Mouse (Mus musculus) heart, postnatal 0 days (tissue): Measurements from ENCODE around the gene Rpusd2. TPM values are rescaled to one million over a fixed set of nuclear protein-coding genes. Genes with fewer than 3 reads are reported as not detected.

ENCODE experiments used
- ATAC-seq: fragments of 200-750 bp; cut with Nextera tagmentation; 2 replicates; pipeline ENCODE4 v1.8.0; 2017; ENCODE audit warnings: low read depth, moderate number of reproducible peaks, moderate library complexity; ENCODE audit not compliant: insufficient read depth
- DNase-seq: peaks from one replicate; pipeline ENCODE4 v3.0.0-alpha.2; 2016; ENCODE audit warnings: low spot score
- H3K27ac ChIP-seq: fragments of 300-500 bp; sonication (generic); 2 replicates; pipeline ENCODE4 v1.5.1; 2014; ENCODE audit warnings: low read depth, mild to moderate bottlenecking
- H3K27me3 ChIP-seq: fragments of 300-500 bp; sonication (generic); 2 replicates; pipeline ENCODE4 v1.6.1; 2014; ENCODE audit warnings: low read length, mixed read lengths; ENCODE audit not compliant: control insufficient read depth, insufficient read depth
- H3K36me3 ChIP-seq: fragments of 300-500 bp; sonication (generic); replicated peaks from 2 replicates; pipeline ENCODE4 v1.6.1; 2014; ENCODE audit warnings: low read length, mixed read lengths; ENCODE audit not compliant: control insufficient read depth, insufficient read depth
- H3K4me1 ChIP-seq: fragments of 300-500 bp; sonication (generic); 2 replicates; pipeline ENCODE4 v1.6.1; 2014; ENCODE audit warnings: antibody characterized with exemption; ENCODE audit not compliant: control insufficient read depth, insufficient read depth
- H3K4me2 ChIP-seq: fragments of 300-500 bp; sonication (generic); 2 replicates; pipeline ENCODE4 v1.6.1; 2014; ENCODE audit warnings: low read depth, mild to moderate bottlenecking, low read length, moderate library complexity
- H3K4me3 ChIP-seq: fragments of 300-500 bp; sonication (generic); 2 replicates; pipeline ENCODE4 v1.5.1; 2014; ENCODE audit warnings: low read depth, low read length
- H3K9ac ChIP-seq: fragments of 300-500 bp; sonication (generic); replicated peaks from 2 replicates; pipeline ENCODE4 v1.6.1; 2014; ENCODE audit warnings: low read depth, low read length, mixed read lengths
- H3K9me3 ChIP-seq: fragments of 300-500 bp; sonication (generic); replicated peaks from 2 replicates; pipeline ENCODE4 v1.6.1; 2016; ENCODE audit warnings: low read length; ENCODE audit not compliant: control insufficient read depth
- CTCF ChIP-seq: IDR thresholded peaks from 2 replicates; pipeline ENCODE4 v1.5.1; 2016; ENCODE audit warnings: antibody characterized with exemption, control low read depth, low read depth
- EP300 ChIP-seq: IDR thresholded peaks from 2 replicates; pipeline ENCODE4 v1.6.1; 2016; ENCODE audit warnings: antibody characterized with exemption, low read depth
- WGBS: fragments of 180-500 bp; shearing (Covaris S2); extraction: QIAGEN DNeasy Blood & Tissue Kit; methylation state at CpG from one replicate; pipeline ENCODE4 v1.1.7; 2014; 5-methylcytosine and 5-hydroxymethylcytosine counted together
- polyA plus RNA-seq: library from polyadenylated mRNA; unstranded; fragments of >200 nt; fragmentation: Nextera tagmentation; extraction: Ambion mirVana; gene quantifications from 2 replicates; pipeline ENCODE4 v1.2.1, GENCODE M21; 2015
- total RNA-seq: library from RNA; depleted of rRNA; stranded (reverse); fragments of >200 nt; gene quantifications from 2 replicates; pipeline ENCODE4 v1.2.3, GENCODE M21; 2014; ENCODE audit warnings: low replicate concordance

The Rpusd2 gene
- total and polyA plus RNA-seq, 2 experiments from 2014 or later = 3.3 to 8.8 TPM

GRCm38 (mm10) chr2:119035397-119035745 is 781 bp downstream of the Rpusd2 start:
- Histone ChIP-seq H3K4me3 (peak overlapping the region; percentile 88), H3K9me3 (no peaks in the 10 kb centered on the region), H3K4me2 (peak overlapping the region; percentile 91), H3K36me3 (peaks cover 27% of the 10 kb centered on the region), H3K9ac (peak overlapping the region; percentile 71), H3K4me1 (0 out of 2 replicates have a peak, but pooled peaks cover 7% of the 10 kb centered on the region), H3K27me3 (no peaks in the 10 kb centered on the region), H3K27ac (peak overlapping the region; percentile 89)
- ATAC-seq (no peak), DNase-seq (no peak)
- TF ChIP-seq CTCF (no peak), EP300 (no peak)
- WGBS = 9% methylated on average over 7 of the region's 7 CpGs

GRCm38 (mm10) chr2:119040882-119041281 is 6.3 kb downstream of the Rpusd2 start:
- no peak overlapping the region for H3K9ac ChIP-seq
- H3K4me3 ChIP-seq = no peak overlapping the region
- no peaks in the 10 kb centered on the region for H3K9me3 ChIP-seq
- DNase-seq (peak; percentile 39), ATAC-seq (no peak)
- WGBS = 41% methylated on average over 4 of the region's 4 CpGs
- no peaks in the 10 kb centered on the region for H3K27me3 ChIP-seq
- H3K4me1 ChIP-seq = 0 out of 2 replicates have a peak, but pooled peaks cover under 1% of the 10 kb centered on the region
- no peak overlapping the region for H3K4me2 ChIP-seq
- H3K27ac ChIP-seq = no peak overlapping the region
- peaks cover 27% of the 10 kb centered on the region for H3K36me3 ChIP-seq
- TF ChIP-seq EP300 (no peak), CTCF (peak; percentile 51)

- TF ChIP-seq EP300 (no peak), CTCF (no peak)
- H3K4me3 ChIP-seq = no peak overlapping the region
- DNase-seq (no peak), ATAC-seq (no peak)
- no peak overlapping the region for H3K27ac ChIP-seq
- no peaks in the 10 kb centered on the region for H3K9me3 ChIP-seq
- H3K36me3 ChIP-seq = no peaks in the 10 kb centered on the region
- H3K9ac ChIP-seq = no peak overlapping the region
- peaks cover 7% of the 10 kb centered on the region; the same call in 1 of the 2 replicates for H3K4me1 ChIP-seq
- WGBS = 70% methylated on average over 2 of the region's 2 CpGs
- no peak overlapping the region for H3K4me2 ChIP-seq
- no peaks in the 10 kb centered on the region for H3K27me3 ChIP-seq
Observed at GRCm38 (mm10) chr2:119045163-119045562, 10.6 kb downstream of the Rpusd2 start.

GRCm38 (mm10) chr2:119046649-119047611 is 12.3 kb downstream of the Rpusd2 start, which contains the start of gene Knl1:
Gene Knl1 (plus strand): TSS chr2:119047119.
- no peaks in the 10 kb centered on the region for H3K27me3 ChIP-seq
- peak within 1 kb of the TSS; percentile 60 for H3K27ac ChIP-seq
- peaks cover 7% of the 10 kb centered on the region; the same call in 1 of the 2 replicates for H3K4me1 ChIP-seq
- ATAC-seq (peak; percentile 94), DNase-seq (peak; percentile 85)
- no peaks in the 10 kb centered on the region for H3K36me3 ChIP-seq
- peak within 1 kb of the TSS; percentile 84 for H3K4me3 ChIP-seq
- no peaks in the 10 kb centered on the region for H3K9me3 ChIP-seq
- H3K4me2 ChIP-seq = peak within 1 kb of the TSS; percentile 69
- TF ChIP-seq EP300 (peak; percentile 77; the same call in 1 of the 2 replicates), CTCF (no peak)
- peak within 1 kb of the TSS; percentile 68 for H3K9ac ChIP-seq
- under 1% methylated on average over 77 of the region's 77 CpGs for WGBS

- peaks cover 7% of the 10 kb centered on the region; the same call in 1 of the 2 replicates for H3K4me1 ChIP-seq
- H3K4me3 ChIP-seq = peak overlapping the region; percentile 84
- H3K27ac ChIP-seq = no peak overlapping the region
- no peak for TF ChIP-seq EP300
- no peak for TF ChIP-seq CTCF
- H3K36me3 ChIP-seq = no peaks in the 10 kb centered on the region
- peak overlapping the region; percentile 69 for H3K4me2 ChIP-seq
- H3K9ac ChIP-seq = peak overlapping the region; percentile 68
- DNase-seq = no peak
- no peaks in the 10 kb centered on the region for H3K27me3 ChIP-seq
- no peaks in the 10 kb centered on the region for H3K9me3 ChIP-seq
- no peak for ATAC-seq
- WGBS = 20% methylated on average over 4 of the region's 4 CpGs
Observed at GRCm38 (mm10) chr2:119047849-119048248, 13.3 kb downstream of the Rpusd2 start.
